Mouse (Mus musculus): ENCODE measurements around the gene Nav3.

Gene Nav3

DNA sequence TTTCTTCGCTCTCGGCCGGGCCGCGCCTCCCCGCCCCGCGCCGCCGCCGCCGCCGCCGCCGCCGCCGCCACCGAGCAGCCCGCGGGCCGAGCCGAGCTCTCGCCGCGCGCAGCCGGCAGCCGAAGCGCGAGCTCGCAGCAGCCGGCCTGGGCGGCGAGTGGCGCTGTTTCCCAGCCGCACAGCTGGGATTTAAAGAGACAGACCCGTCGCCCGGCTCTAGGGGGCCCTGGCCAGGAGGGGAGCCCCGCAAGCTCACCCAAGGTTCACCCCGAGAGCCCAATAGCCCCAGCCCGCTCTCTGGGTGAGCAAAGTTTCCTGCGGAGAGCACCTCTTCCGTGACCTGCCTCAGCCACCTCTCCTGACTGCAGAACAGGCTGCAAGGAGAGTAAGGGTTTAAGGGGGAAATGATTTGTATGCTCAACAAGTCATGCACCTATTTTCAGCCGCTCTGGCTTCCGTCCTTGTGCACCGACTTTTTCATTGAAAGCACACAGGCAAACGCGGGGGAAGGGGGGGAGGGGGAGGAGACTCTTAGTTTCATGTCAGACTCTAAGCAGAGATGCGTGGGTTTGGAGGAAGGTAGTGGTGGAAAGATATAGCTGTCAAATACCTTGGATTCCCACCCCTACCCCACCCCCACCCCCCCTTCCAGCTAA lies at the start of gene Nav3:
Nav3 (minus strand) TSS at position 367 of the 656 bp plus-strand sequence.
- peak; percentile 14 for DNase-seq (ENCODE audit: low read depth)

- DNase-seq (ENCODE audit: low read depth) = no peak
Observed at GRCm38 (mm10) chr10:110485306-110485705, 29.3 kb upstream of the Nav3 start.

DNA sequence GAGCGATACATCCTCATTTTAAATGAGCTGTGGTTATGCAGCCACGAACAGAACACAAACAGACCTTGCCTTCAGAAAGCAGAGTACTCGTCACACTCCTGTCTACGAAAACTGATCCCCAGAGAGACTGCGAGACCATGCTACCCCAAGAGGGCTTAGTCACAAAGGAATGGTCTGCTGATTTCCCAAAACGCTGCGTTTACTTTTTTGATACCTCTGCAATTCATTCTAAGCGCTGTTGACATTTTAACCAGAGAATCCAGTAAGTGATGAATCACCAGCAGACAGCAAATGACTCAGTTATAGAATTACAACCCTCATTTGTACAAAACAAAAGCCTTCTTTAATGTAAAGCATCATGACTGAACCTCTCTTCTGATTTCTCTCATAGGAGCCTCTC lies 28.8 kb upstream of the Nav3 start:
- DNase-seq (ENCODE audit: low read depth) = peak; percentile 77

- no peak for DNase-seq (ENCODE audit: low read depth)
Observed at GRCm38 (mm10) chr10:110479189-110479588, 23.2 kb upstream of the Nav3 start.

- no peak for DNase-seq (ENCODE audit: low read depth)
Observed at GRCm38 (mm10) chr10:110477689-110478314, 21.8 kb upstream of the Nav3 start.

- no peak for DNase-seq (ENCODE audit: low read depth)
Observed at GRCm38 (mm10) chr10:110474107-110474506, 18.1 kb upstream of the Nav3 start.

DNA sequence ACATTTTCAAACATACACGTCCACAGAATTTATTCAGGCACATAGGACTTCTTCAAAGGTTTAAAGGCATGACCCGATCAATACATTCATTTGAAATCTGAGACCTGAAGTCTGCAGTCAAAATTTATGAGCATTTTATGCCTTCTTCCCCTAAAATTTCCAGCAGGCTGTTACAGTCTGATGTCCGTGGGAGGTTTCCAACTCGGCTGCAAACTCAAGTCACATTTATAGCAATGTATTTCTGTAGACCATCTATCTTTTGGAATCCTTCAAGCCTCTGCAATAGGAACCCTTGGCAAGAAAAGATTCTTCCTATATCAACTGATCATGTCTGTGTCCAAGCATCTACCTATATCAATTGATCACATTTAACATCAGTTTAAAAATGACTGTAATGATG lies 13.4 kb upstream of the Nav3 start:
- no peak for DNase-seq (ENCODE audit: low read depth)

- DNase-seq (ENCODE audit: low read depth) = no peak
Observed at GRCm38 (mm10) chr10:110455063-110455837, 754 bp downstream of the Nav3 start.

GRCm38 (mm10) chr10:110453566-110453965 lies 2.4 kb downstream of the Nav3 start:
- no peak for DNase-seq (ENCODE audit: low read depth)

- no peak for DNase-seq (ENCODE audit: low read depth)
Observed at GRCm38 (mm10) chr10:110440396-110440795, 15.6 kb downstream of the Nav3 start.

GRCm38 (mm10) chr10:110431078-110431477 lies 24.9 kb downstream of the Nav3 start:
- DNase-seq (ENCODE audit: low read depth) = no peak

GRCm38 (mm10) chr10:110429578-110429977 lies 26.4 kb downstream of the Nav3 start:
- no peak for DNase-seq (ENCODE audit: low read depth)

- no peak for DNase-seq (ENCODE audit: low read depth)
Observed at GRCm38 (mm10) chr10:110429052-110429451, 27.0 kb downstream of the Nav3 start.

- DNase-seq (ENCODE audit: low read depth) = no peak
Observed at GRCm38 (mm10) chr10:110421533-110421932, 34.5 kb downstream of the Nav3 start.

- DNase-seq (ENCODE audit: low read depth) = no peak
Observed at GRCm38 (mm10) chr10:110417003-110417402, 39.0 kb downstream of the Nav3 start.

GRCm38 (mm10) chr10:110415624-110416023 lies 40.4 kb downstream of the Nav3 start:
- DNase-seq (ENCODE audit: low read depth) = no peak

- no peak for DNase-seq (ENCODE audit: low read depth)
Observed at GRCm38 (mm10) chr10:110413281-110413897, 42.6 kb downstream of the Nav3 start.

DNA sequence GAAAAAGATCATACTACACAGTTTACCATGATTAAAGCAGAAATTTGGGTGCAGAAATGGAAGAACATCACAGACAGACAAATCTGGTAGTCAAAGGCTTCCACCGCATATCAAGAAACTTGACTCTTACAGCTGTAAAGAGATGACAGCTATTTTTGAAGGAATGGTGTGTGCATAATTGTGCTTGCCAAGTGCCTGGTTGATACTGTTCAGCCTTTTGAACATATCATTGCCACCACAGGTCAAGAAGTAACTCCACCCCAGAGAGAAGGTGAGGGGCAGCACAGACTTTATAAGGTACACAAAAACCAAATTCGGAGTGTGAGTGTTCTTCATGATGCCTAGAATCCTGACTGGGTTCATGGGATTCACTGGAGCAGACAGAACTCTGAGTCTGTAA lies 53.1 kb downstream of the Nav3 start:
- no peak for DNase-seq (ENCODE audit: low read depth)

DNA sequence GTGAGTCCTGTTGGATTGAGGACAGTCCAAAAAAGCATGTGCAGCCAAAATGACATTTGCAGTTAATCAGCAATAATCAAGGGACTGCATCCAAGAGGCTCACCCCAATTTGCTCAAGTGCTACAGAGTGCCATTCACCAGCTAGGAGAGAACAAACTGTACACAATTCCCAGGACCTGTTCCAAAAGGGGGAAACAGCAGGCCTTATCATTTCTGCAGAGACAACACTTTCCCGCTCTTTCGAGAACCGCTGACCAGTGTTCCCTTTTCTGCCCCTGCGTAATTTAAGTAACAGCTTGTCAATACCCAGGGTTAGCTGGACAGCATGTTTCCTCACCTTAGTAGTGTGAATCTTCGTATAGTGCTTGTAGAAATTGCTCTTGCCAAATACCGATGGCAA lies 55.4 kb downstream of the Nav3 start:
- DNase-seq (ENCODE audit: low read depth) = no peak

DNA sequence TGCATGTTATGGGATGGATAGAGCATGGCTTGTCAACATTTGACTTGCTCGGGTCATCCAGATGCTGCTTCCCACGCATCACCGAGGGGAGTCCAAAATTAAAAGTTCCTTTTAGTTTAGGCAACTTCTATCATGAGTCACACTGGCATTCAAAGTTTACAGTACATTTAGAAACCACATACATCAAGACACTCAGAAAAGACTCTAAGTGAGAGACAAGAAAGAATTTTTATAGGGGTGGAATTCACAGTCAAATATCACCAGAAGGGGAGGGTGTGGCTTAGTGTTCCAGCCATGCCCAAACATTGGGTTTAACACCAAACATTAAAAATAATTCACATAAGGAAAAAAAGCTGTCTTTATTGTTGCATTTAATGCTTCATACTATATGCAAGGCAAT lies 57.4 kb downstream of the Nav3 start:
- no peak for DNase-seq (ENCODE audit: low read depth)

- no peak for DNase-seq (ENCODE audit: low read depth)
Observed at GRCm38 (mm10) chr10:110386476-110387197, 69.4 kb downstream of the Nav3 start.

All from fibroblast of lung, adult 2 months (primary cell).